Mouse (Mus musculus): Measurements from ENCODE around the gene Pappa. TPM values are rescaled to one million over a fixed set of nuclear protein-coding genes. Genes with fewer than 3 reads are reported as not detected.

Pappa gene
- polyA plus RNA-seq, 2 experiments = 1.7 TPM

DNA sequence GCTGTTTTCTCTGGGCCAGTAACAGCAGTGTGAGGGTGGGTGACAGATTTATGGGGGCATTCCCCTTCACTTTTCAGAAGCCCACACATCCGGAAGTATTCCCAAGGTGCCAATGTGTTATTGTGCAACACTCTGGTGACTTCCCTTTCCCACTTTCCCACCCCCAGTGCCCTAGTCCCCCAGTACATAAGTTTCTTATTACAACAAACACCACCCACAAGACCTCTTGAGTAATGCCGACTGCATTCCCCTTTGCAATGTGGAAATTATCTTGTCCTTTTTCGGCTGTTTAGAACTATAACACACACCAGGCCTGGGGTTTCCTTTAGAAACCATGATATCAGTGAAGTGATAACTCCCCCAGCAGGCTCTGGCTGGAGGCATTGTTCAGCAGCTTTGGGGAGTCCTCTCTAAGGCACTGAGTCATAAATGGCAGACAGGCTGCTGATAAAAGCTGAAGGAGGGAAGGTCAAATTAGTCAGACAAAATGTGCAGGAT is 118.5 kb downstream of the Pappa start:
- no peak for TF ChIP-seq POLR2A (IDR thresholded peaks at IDR 0.05; ENCODE audit: borderline replicate concordance, extremely low read depth, insufficient read depth, insufficient read length)
- ATAC-seq (ENCODE audit: low FRiP score, low read depth) = no peak
- 9% methylated on average over 3 of the region's 3 CpGs for WGBS
- no peak for DNase-seq (ENCODE audit: low spot score)
- peaks cover 3% of the 10 kb centered on the region; the same call in 1 of the 2 replicates for H3K4me1 ChIP-seq (ENCODE audit: control insufficient read depth, insufficient read depth, low read length)
- no peaks in the 10 kb centered on the region for H3K27me3 ChIP-seq (ENCODE audit: control insufficient read depth, insufficient read depth, low read length)
- no peak overlapping the region for H3K4me3 ChIP-seq (replicated peaks; ENCODE audit: low read length)
- no peak overlapping the region for H3K9ac ChIP-seq (ENCODE audit: low read depth, low read length, severe bottlenecking)
- H3K27ac ChIP-seq (replicated peaks; ENCODE audit: low read depth, low read length) = no peak overlapping the region
- no peaks in the 10 kb centered on the region for H3K9me3 ChIP-seq (ENCODE audit: control insufficient read depth, low read length)
- no peaks in the 10 kb centered on the region for H3K36me3 ChIP-seq (ENCODE audit: control insufficient read depth, insufficient read depth, low read length)
- no peak overlapping the region for H3K4me2 ChIP-seq (replicated peaks; ENCODE audit: low read depth, low read length, severe bottlenecking)

DNA sequence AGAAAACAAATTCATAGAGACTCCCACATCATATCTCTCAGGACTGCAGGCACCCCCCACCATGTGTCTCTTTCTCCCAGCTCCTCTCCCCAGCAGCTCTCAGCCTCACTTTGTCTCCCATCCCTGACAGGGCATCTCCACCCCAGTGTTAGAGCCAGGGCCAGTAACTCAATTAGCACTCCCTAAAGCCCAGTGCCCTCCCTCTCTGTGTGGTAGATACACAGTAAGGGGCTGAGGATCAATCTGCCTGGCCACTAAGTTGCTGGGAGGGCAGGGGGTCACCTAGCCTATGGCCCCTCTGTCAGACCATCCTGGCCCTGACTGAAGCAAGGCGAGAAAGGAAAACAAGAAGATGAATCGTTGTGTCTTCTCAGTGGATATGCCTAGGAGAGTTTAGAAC is 119.3 kb downstream of the Pappa start:
- DNase-seq (ENCODE audit: low spot score) (no peak), ATAC-seq (ENCODE audit: low FRiP score, low read depth) (no peak)
- no peak for TF ChIP-seq POLR2A (IDR thresholded peaks at IDR 0.05; ENCODE audit: borderline replicate concordance, extremely low read depth, insufficient read depth, insufficient read length)
- Histone ChIP-seq H3K4me2 (replicated peaks; ENCODE audit: low read depth, low read length, severe bottlenecking) (no peak overlapping the region), H3K4me3 (replicated peaks; ENCODE audit: low read length) (no peak overlapping the region), H3K4me1 (ENCODE audit: control insufficient read depth, insufficient read depth, low read length) (peaks cover 3% of the 10 kb centered on the region; the same call in 1 of the 2 replicates), H3K27ac (replicated peaks; ENCODE audit: low read depth, low read length) (no peak overlapping the region), H3K9me3 (ENCODE audit: control insufficient read depth, low read length) (no peaks in the 10 kb centered on the region), H3K9ac (ENCODE audit: low read depth, low read length, severe bottlenecking) (no peak overlapping the region), H3K27me3 (ENCODE audit: control insufficient read depth, insufficient read depth, low read length) (no peaks in the 10 kb centered on the region), H3K36me3 (ENCODE audit: control insufficient read depth, insufficient read depth, low read length) (no peaks in the 10 kb centered on the region)
- WGBS = 37% methylated on average over 2 of the region's 2 CpGs

DNA sequence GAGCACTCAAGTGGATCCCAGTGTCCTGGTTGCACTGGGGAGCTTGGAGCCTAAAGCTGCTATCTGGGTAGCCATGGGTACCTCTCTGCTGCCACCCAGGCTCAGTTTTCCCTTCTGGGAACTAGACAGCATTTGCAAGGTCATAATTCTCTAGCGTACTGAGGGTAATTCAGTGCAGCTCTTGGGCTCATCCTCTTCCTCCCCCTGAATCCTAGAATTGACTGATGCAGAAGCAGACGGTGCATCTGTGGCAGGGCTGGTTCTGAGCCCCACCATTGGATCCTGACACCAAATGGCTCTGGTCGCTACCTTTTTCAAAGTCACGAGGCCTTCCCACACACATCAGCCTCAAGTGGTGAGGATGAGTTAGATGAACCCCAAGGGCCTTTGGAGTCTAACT is 121.0 kb downstream of the Pappa start:
- Histone ChIP-seq H3K36me3 (ENCODE audit: control insufficient read depth, insufficient read depth, low read length) (no peaks in the 10 kb centered on the region), H3K9me3 (ENCODE audit: control insufficient read depth, low read length) (no peaks in the 10 kb centered on the region), H3K9ac (ENCODE audit: low read depth, low read length, severe bottlenecking) (no peak overlapping the region), H3K27ac (replicated peaks; ENCODE audit: low read depth, low read length) (no peak overlapping the region), H3K27me3 (ENCODE audit: control insufficient read depth, insufficient read depth, low read length) (no peaks in the 10 kb centered on the region), H3K4me3 (replicated peaks; ENCODE audit: low read length) (no peak overlapping the region), H3K4me1 (ENCODE audit: control insufficient read depth, insufficient read depth, low read length) (peaks cover 3% of the 10 kb centered on the region; the same call in 1 of the 2 replicates), H3K4me2 (replicated peaks; ENCODE audit: low read depth, low read length, severe bottlenecking) (no peak overlapping the region)
- WGBS = 49% methylated on average over 4 of the region's 4 CpGs
- ATAC-seq (ENCODE audit: low FRiP score, low read depth) (no peak), DNase-seq (ENCODE audit: low spot score) (no peak)
- no peak for TF ChIP-seq POLR2A (IDR thresholded peaks at IDR 0.05; ENCODE audit: borderline replicate concordance, extremely low read depth, insufficient read depth, insufficient read length)

DNA sequence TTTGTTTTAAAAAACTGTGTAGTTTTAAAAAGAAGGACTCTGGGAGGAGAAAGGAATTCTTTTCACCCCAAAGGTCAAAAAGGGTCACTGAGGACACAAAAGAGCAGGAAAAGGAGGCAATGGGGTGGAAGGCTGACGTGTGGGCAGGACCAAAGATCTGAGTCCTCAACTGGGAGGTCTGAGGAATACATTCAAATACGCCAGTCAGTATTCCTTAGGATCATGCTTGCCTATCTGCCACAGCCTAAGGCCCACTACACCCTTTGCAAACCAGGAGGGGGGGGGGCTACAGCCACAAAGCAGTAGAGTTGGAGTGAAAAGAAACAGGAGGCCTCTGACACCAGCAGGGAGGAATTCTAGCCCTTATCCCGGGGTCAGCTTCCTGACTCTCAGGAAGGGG is 121.5 kb downstream of the Pappa start:
- Histone ChIP-seq H3K36me3 (ENCODE audit: control insufficient read depth, insufficient read depth, low read length) (no peaks in the 10 kb centered on the region), H3K9ac (ENCODE audit: low read depth, low read length, severe bottlenecking) (no peak overlapping the region), H3K27me3 (ENCODE audit: control insufficient read depth, insufficient read depth, low read length) (no peaks in the 10 kb centered on the region), H3K4me1 (ENCODE audit: control insufficient read depth, insufficient read depth, low read length) (peaks cover 3% of the 10 kb centered on the region; the same call in 1 of the 2 replicates), H3K27ac (replicated peaks; ENCODE audit: low read depth, low read length) (no peak overlapping the region), H3K4me2 (replicated peaks; ENCODE audit: low read depth, low read length, severe bottlenecking) (no peak overlapping the region), H3K9me3 (ENCODE audit: control insufficient read depth, low read length) (no peaks in the 10 kb centered on the region), H3K4me3 (replicated peaks; ENCODE audit: low read length) (no peak overlapping the region)
- DNase-seq (ENCODE audit: low spot score) = no peak
- ATAC-seq (ENCODE audit: low FRiP score, low read depth) = no peak
- TF ChIP-seq POLR2A (IDR thresholded peaks at IDR 0.05; ENCODE audit: borderline replicate concordance, extremely low read depth, insufficient read depth, insufficient read length) = no peak
- 52% methylated on average over 3 of the region's 3 CpGs for WGBS

DNA sequence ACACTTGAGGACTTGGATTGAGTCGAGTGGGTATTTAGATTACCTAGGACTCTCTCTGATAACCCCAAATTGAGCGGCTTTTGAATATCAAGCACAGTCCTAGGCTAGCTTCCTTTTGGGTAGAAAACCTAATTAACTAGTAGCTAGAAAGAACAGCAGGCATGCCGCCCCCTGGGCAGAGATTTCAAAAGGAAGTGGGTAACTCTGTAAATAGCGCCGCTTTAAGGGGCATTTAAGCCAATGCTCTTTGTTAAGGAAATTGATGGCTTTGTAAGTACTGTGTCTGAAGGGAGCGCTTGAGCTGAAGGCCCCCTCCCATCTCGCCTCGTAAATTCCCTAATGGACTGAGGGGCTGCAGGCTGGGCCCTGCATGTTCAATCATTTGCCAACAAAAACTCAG is 128.2 kb downstream of the Pappa start:
- DNase-seq (ENCODE audit: low spot score) (peak; percentile 6), ATAC-seq (ENCODE audit: low FRiP score, low read depth) (no peak)
- Histone ChIP-seq H3K4me3 (replicated peaks; ENCODE audit: low read length) (no peak overlapping the region), H3K27ac (replicated peaks; ENCODE audit: low read depth, low read length) (no peak overlapping the region), H3K4me1 (ENCODE audit: control insufficient read depth, insufficient read depth, low read length) (no peaks in the 10 kb centered on the region), H3K9ac (ENCODE audit: low read depth, low read length, severe bottlenecking) (no peak overlapping the region), H3K27me3 (ENCODE audit: control insufficient read depth, insufficient read depth, low read length) (no peaks in the 10 kb centered on the region), H3K4me2 (replicated peaks; ENCODE audit: low read depth, low read length, severe bottlenecking) (peak overlapping the region; percentile 24; the same call in 1 of the 2 replicates), H3K36me3 (ENCODE audit: control insufficient read depth, insufficient read depth, low read length) (no peaks in the 10 kb centered on the region), H3K9me3 (ENCODE audit: control insufficient read depth, low read length) (no peaks in the 10 kb centered on the region)
- WGBS = 4% methylated on average over 8 of the region's 8 CpGs
- no peak for TF ChIP-seq POLR2A (IDR thresholded peaks at IDR 0.05; ENCODE audit: borderline replicate concordance, extremely low read depth, insufficient read depth, insufficient read length)

DNA sequence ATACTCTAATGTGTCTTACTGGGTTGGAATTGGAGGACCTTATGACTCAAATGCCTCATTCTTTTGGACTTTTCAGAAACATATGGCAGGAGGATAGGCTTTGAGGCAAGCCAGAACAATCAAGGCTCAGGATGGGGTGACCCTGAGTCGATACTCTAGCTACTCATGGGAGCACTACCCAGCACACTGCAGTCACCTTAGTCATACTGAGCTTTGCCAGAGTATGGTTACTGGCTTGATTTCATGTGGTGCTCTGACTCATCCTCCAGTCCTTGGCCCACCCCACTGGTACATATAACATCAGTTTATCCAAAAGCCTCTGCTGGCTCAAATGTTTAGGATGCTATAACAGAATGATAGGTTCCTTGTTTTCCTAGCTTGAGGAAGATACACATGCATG is 130.1 kb downstream of the Pappa start:
- H3K4me3 ChIP-seq (replicated peaks; ENCODE audit: low read length) = no peak overlapping the region
- ATAC-seq (ENCODE audit: low FRiP score, low read depth) = no peak
- DNase-seq (ENCODE audit: low spot score) = no peak
- no peak for TF ChIP-seq POLR2A (IDR thresholded peaks at IDR 0.05; ENCODE audit: borderline replicate concordance, extremely low read depth, insufficient read depth, insufficient read length)
- WGBS = 85% methylated on average over 1 of the region's 1 CpGs
- H3K27me3 ChIP-seq (ENCODE audit: control insufficient read depth, insufficient read depth, low read length) = no peaks in the 10 kb centered on the region
- H3K9me3 ChIP-seq (ENCODE audit: control insufficient read depth, low read length) = no peaks in the 10 kb centered on the region
- no peak overlapping the region for H3K27ac ChIP-seq (replicated peaks; ENCODE audit: low read depth, low read length)
- no peak overlapping the region for H3K4me2 ChIP-seq (replicated peaks; ENCODE audit: low read depth, low read length, severe bottlenecking)
- no peaks in the 10 kb centered on the region for H3K36me3 ChIP-seq (ENCODE audit: control insufficient read depth, insufficient read depth, low read length)
- no peak overlapping the region for H3K9ac ChIP-seq (ENCODE audit: low read depth, low read length, severe bottlenecking)
- H3K4me1 ChIP-seq (ENCODE audit: control insufficient read depth, insufficient read depth, low read length) = no peaks in the 10 kb centered on the region

Measured in limb, embryonic 14.5 days (tissue).